Mouse (Mus musculus): ENCODE measurements around the gene Zer1. TPM values are rescaled to one million over a fixed set of nuclear protein-coding genes. Genes with fewer than 3 reads are reported as not detected.
A peak's percentile ranks its signal among the peaks of the same experiment; 100 is the strongest.

The Zer1 gene
- polyA plus RNA-seq, 1 experiment from 2014 or later, result 2.5 TPM

DNA sequence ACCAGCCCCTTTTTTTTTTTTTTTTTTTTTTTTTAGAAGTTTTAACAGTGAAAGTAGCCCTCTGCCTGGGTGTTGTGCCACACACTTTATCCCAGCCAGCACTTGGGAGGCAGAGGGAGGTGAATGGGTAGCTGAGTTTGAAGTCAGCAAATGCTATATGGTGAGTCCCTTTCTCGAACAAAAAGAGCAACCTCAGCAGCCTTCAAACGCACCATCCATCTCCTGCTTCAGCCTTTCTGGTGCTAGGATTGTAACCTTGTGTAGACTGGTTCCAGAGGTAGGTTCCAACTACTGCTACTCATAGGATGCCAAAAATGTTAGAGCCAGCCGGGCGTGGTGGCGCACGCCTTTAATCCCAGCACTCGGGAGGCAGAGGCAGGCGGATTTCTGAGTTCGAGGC lies 47.9 kb downstream of the Zer1 start:
- H3K9me3 ChIP-seq (replicated peaks; ENCODE audit: control insufficient read depth, low read length), result no peaks in the 10 kb centered on the region
- no peaks in the 10 kb centered on the region; the same call in none of the 2 replicates for H3K36me3 ChIP-seq (ENCODE audit: control insufficient read depth, insufficient read depth)
- no peaks in the 10 kb centered on the region for H3K27me3 ChIP-seq (ENCODE audit: control insufficient read depth, insufficient read depth, low read depth, low read length)
- no peak overlapping the region for H3K4me3 ChIP-seq (ENCODE audit: low read depth, low read length)
- peaks cover 16% of the 10 kb centered on the region for H3K4me1 ChIP-seq (ENCODE audit: control insufficient read depth, low read depth, low read length)
- 77% methylated on average over 8 of the region's 9 CpGs for WGBS (ENCODE audit: insufficient replicate concordance)
- ATAC-seq (ENCODE audit: low read depth), result no peak
- H3K27ac ChIP-seq (ENCODE audit: low read length), result no peak overlapping the region
- H3K9ac ChIP-seq (ENCODE audit: low read depth, low read length), result no peak overlapping the region
- H3K4me2 ChIP-seq (ENCODE audit: low read depth, low read length), result no peak overlapping the region

- Histone ChIP-seq H3K4me2 (ENCODE audit: low read depth, low read length) (no peak overlapping the region), H3K27me3 (ENCODE audit: control insufficient read depth, insufficient read depth, low read depth, low read length) (no peaks in the 10 kb centered on the region), H3K27ac (ENCODE audit: low read length) (no peak overlapping the region), H3K9ac (ENCODE audit: low read depth, low read length) (no peak overlapping the region), H3K9me3 (replicated peaks; ENCODE audit: control insufficient read depth, low read length) (no peaks in the 10 kb centered on the region), H3K4me3 (ENCODE audit: low read depth, low read length) (no peak overlapping the region), H3K4me1 (ENCODE audit: control insufficient read depth, low read depth, low read length) (peaks cover 16% of the 10 kb centered on the region), H3K36me3 (ENCODE audit: control insufficient read depth, insufficient read depth) (peaks cover 1% of the 10 kb centered on the region)
- 65% methylated on average over 3 of the region's 3 CpGs for WGBS (ENCODE audit: insufficient replicate concordance)
- no peak for ATAC-seq (ENCODE audit: low read depth)
These were observed 48.8 kb downstream of the Zer1 start for GRCm38 (mm10) chr2:30075625-30076024.

DNA sequence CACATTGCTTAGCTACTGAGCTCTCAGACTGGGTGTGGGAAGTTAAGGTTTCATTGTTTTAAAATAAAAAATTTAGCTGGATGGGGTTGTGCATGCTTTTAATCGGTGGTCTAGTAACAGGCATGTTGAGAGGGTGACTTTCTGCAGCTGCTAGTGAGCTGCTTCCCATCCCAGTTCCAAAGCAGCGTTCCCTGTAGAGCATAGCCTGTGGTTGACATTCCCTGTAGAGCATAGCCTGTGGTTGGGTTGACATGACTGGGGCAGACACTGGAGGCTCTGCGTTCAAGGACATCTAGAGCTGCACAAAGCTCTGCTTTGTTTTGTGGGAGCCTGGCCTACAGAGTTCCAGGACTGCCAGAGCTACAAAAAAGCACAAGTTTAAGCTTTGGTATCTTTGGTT lies 51.1 kb downstream of the Zer1 start:
- Histone ChIP-seq H3K27me3 (ENCODE audit: control insufficient read depth, insufficient read depth, low read depth, low read length) (no peaks in the 10 kb centered on the region), H3K4me2 (ENCODE audit: low read depth, low read length) (no peak overlapping the region), H3K9me3 (replicated peaks; ENCODE audit: control insufficient read depth, low read length) (no peaks in the 10 kb centered on the region), H3K9ac (ENCODE audit: low read depth, low read length) (no peak overlapping the region), H3K4me1 (ENCODE audit: control insufficient read depth, low read depth, low read length) (peaks cover 14% of the 10 kb centered on the region), H3K4me3 (ENCODE audit: low read depth, low read length) (no peak overlapping the region), H3K27ac (ENCODE audit: low read length) (no peak overlapping the region), H3K36me3 (ENCODE audit: control insufficient read depth, insufficient read depth) (peaks cover 19% of the 10 kb centered on the region)
- 69% methylated on average over 3 of the region's 3 CpGs for WGBS (ENCODE audit: insufficient replicate concordance)
- ATAC-seq (ENCODE audit: low read depth), result no peak

GRCm38 (mm10) chr2:30072875-30073274 lies 51.5 kb downstream of the Zer1 start:
- Histone ChIP-seq H3K36me3 (ENCODE audit: control insufficient read depth, insufficient read depth) (peaks cover 19% of the 10 kb centered on the region), H3K4me2 (ENCODE audit: low read depth, low read length) (no peak overlapping the region), H3K27me3 (ENCODE audit: control insufficient read depth, insufficient read depth, low read depth, low read length) (no peaks in the 10 kb centered on the region), H3K27ac (ENCODE audit: low read length) (no peak overlapping the region), H3K9me3 (replicated peaks; ENCODE audit: control insufficient read depth, low read length) (no peaks in the 10 kb centered on the region), H3K4me1 (ENCODE audit: control insufficient read depth, low read depth, low read length) (peaks cover 11% of the 10 kb centered on the region), H3K9ac (ENCODE audit: low read depth, low read length) (no peak overlapping the region), H3K4me3 (ENCODE audit: low read depth, low read length) (no peak overlapping the region)
- WGBS (ENCODE audit: insufficient replicate concordance), result 58% methylated on average over 7 of the region's 7 CpGs
- no peak for ATAC-seq (ENCODE audit: low read depth)

GRCm38 (mm10) chr2:30067962-30068361 lies 56.4 kb downstream of the Zer1 start:
- H3K4me2 ChIP-seq (ENCODE audit: low read depth, low read length), result peak overlapping the region; percentile 90
- peaks cover 19% of the 10 kb centered on the region for H3K36me3 ChIP-seq (ENCODE audit: control insufficient read depth, insufficient read depth)
- no peak for ATAC-seq (ENCODE audit: low read depth)
- H3K27ac ChIP-seq (ENCODE audit: low read length), result no peak overlapping the region
- no peaks in the 10 kb centered on the region for H3K27me3 ChIP-seq (ENCODE audit: control insufficient read depth, insufficient read depth, low read depth, low read length)
- peak overlapping the region; percentile 98 for H3K4me3 ChIP-seq (ENCODE audit: low read depth, low read length)
- no peaks in the 10 kb centered on the region for H3K9me3 ChIP-seq (replicated peaks; ENCODE audit: control insufficient read depth, low read length)
- WGBS (ENCODE audit: insufficient replicate concordance), result 18% methylated on average over 7 of the region's 7 CpGs
- peaks cover 31% of the 10 kb centered on the region for H3K4me1 ChIP-seq (ENCODE audit: control insufficient read depth, low read depth, low read length)
- H3K9ac ChIP-seq (ENCODE audit: low read depth, low read length), result peak overlapping the region; percentile 92

- no peaks in the 10 kb centered on the region for H3K9me3 ChIP-seq (replicated peaks; ENCODE audit: control insufficient read depth, low read length)
- no peak for ATAC-seq (ENCODE audit: low read depth)
- peak overlapping the region; percentile 98 for H3K4me3 ChIP-seq (ENCODE audit: low read depth, low read length)
- peak overlapping the region; percentile 90 for H3K4me2 ChIP-seq (ENCODE audit: low read depth, low read length)
- peaks cover 19% of the 10 kb centered on the region for H3K36me3 ChIP-seq (ENCODE audit: control insufficient read depth, insufficient read depth)
- H3K9ac ChIP-seq (ENCODE audit: low read depth, low read length), result peak overlapping the region; percentile 92
- no peaks in the 10 kb centered on the region for H3K27me3 ChIP-seq (ENCODE audit: control insufficient read depth, insufficient read depth, low read depth, low read length)
- H3K4me1 ChIP-seq (ENCODE audit: control insufficient read depth, low read depth, low read length), result peaks cover 36% of the 10 kb centered on the region
- under 1% methylated on average over 44 of the region's 69 CpGs for WGBS (ENCODE audit: insufficient replicate concordance)
- peak overlapping the region; percentile 94 for H3K27ac ChIP-seq (ENCODE audit: low read length)
These were observed 57.1 kb downstream of the Zer1 start for GRCm38 (mm10) chr2:30067031-30067888.

DNA sequence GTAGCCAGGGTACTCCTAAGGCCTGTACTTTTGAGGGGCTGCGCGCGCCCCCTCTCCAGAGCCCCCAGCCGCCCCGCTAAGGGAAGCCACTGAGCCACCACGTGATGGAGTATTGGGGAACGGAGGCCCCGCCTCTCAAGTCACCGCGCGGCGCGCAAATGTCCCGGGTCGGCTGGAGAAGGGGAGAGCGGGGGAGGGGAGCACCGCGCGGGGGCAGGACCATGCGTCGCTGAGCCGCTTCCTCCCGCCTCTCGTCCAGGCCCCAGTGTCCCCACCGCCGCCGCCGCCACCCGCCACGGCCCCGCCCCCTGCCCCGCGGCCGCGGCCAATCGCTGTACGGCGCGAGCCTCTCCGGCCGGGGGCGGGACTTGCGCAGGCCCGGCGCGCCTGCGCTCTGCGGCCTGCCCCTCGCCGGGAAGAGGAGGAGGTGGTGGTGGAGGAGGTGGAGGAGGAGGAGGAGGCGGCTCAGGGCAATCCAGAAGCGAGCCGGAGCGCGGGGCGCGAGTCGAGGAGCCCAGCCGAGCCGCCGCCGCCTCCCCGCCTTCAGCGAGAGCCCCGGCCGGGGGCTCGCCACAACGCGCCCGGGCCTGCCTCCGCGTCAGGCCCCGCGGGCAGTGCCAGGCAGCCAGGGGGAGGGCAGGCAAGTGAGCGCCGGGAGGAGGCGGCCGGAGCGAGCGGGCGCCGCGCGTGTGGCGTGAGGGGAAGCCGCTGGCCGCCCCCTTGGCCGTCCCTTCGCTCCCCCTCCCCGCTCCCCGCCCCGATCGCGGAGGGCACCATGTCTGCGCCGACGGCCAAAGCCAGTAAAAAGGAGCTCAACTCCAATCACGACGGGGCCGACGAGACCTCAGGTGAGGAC lies 58.1 kb downstream of the Zer1 start:
- H3K9me3 ChIP-seq (replicated peaks; ENCODE audit: control insufficient read depth, low read length), result no peaks in the 10 kb centered on the region
- ATAC-seq (ENCODE audit: low read depth), result peak; percentile 91

DNA sequence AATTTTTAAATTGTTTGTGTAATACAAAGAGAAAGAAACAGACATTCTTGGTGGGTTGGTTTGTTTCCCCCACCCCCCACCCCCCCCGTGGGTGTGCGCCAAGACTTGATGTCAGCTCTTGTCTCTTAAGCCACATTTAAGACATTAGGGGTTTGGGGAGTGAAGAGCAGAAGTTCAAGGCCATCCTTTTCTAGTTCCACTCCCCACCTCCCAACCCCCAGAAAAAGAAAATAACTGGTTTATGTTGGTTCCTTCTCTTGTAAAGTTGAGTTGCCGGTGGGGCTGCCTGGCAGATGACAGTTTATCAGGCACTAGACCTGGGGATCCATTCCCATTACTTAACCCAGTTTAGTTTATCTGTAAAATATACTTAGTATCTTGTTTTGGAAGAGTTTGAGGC lies 60.1 kb downstream of the Zer1 start:
- H3K4me1 ChIP-seq (ENCODE audit: control insufficient read depth, low read depth, low read length), result peaks cover 44% of the 10 kb centered on the region
- no peaks in the 10 kb centered on the region for H3K9me3 ChIP-seq (replicated peaks; ENCODE audit: control insufficient read depth, low read length)
- H3K36me3 ChIP-seq (ENCODE audit: control insufficient read depth, insufficient read depth), result peaks cover 7% of the 10 kb centered on the region; the same call in 1 of the 2 replicates
- peak overlapping the region; percentile 100 for H3K4me2 ChIP-seq (ENCODE audit: low read depth, low read length)
- H3K27me3 ChIP-seq (ENCODE audit: control insufficient read depth, insufficient read depth, low read depth, low read length), result no peaks in the 10 kb centered on the region
- ATAC-seq (ENCODE audit: low read depth), result no peak
- peak overlapping the region; percentile 81 for H3K9ac ChIP-seq (ENCODE audit: low read depth, low read length)
- H3K4me3 ChIP-seq (ENCODE audit: low read depth, low read length), result peak overlapping the region; percentile 80
- H3K27ac ChIP-seq (ENCODE audit: low read length), result peak overlapping the region; percentile 92
- WGBS (ENCODE audit: insufficient replicate concordance), result 12% methylated on average over 3 of the region's 3 CpGs

More for the DNA sequence above, 58.1 kb downstream of the Zer1 start:
- H3K4me2 ChIP-seq (ENCODE audit: low read depth, low read length), result peak overlapping the region; percentile 91
- WGBS (ENCODE audit: insufficient replicate concordance), result under 1% methylated on average over 85 of the region's 101 CpGs
- H3K27ac ChIP-seq (ENCODE audit: low read length), result peak overlapping the region; percentile 94
- H3K36me3 ChIP-seq (ENCODE audit: control insufficient read depth, insufficient read depth), result peaks cover 19% of the 10 kb centered on the region
- H3K9ac ChIP-seq (ENCODE audit: low read depth, low read length), result peak overlapping the region; percentile 92
- peaks cover 43% of the 10 kb centered on the region for H3K4me1 ChIP-seq (ENCODE audit: control insufficient read depth, low read depth, low read length)
- H3K27me3 ChIP-seq (ENCODE audit: control insufficient read depth, insufficient read depth, low read depth, low read length), result no peaks in the 10 kb centered on the region
- peak overlapping the region; percentile 98 for H3K4me3 ChIP-seq (ENCODE audit: low read depth, low read length)
